Mouse (Mus musculus) hindbrain, embryonic 12.5 days (tissue): ENCODE measurements around the gene 1810046K07Rik. TPM values are rescaled to one million over a fixed set of nuclear protein-coding genes. Genes with fewer than 3 reads are reported as not detected.

ENCODE experiments used
- polyA plus RNA-seq: library from polyadenylated mRNA; unstranded; fragments of >200 nt; fragmentation: Nextera tagmentation; extraction: Ambion mirVana; gene quantifications from 2 replicates; pipeline ENCODE4 v1.2.1, GENCODE M21; 2016

1810046K07Rik gene
- polyA plus RNA-seq, 1 experiment from 2014 or later = not detected

Other genes with a start within 250 kb of the 1810046K07Rik start
- gene 4833427G06Rik, start 226.8 kb downstream of the 1810046K07Rik start, polyA plus RNA-seq = 1.3 and 1.9 TPM in 2 replicates
- 0.05 and 0.06 TPM in 2 replicates for gene Gm32742, start 163.4 kb downstream of the 1810046K07Rik start, polyA plus RNA-seq
- 0.23 TPM in 1 of 2 replicates, not detected in the other for gene Pou2af1, start 115.2 kb downstream of the 1810046K07Rik start, polyA plus RNA-seq
- 2.1 and 2.4 TPM in 2 replicates for gene Colca2, start 50.3 kb downstream of the 1810046K07Rik start, polyA plus RNA-seq